Mouse (Mus musculus) thymus, postnatal 14 days (tissue): ENCODE results near the gene Pmf1.

ENCODE experiments used
- DNase-seq: peaks from one replicate; pipeline ENCODE4 v3.0.0; 2021

Pmf1 gene

GRCm38 (mm10) chr3:88409741-88410644, at the start of gene Pmf1:
TSS of gene Pmf1 (minus strand) at chr3:88410331.
- peak; percentile 93 for DNase-seq

GRCm38 (mm10) chr3:88458778-88459219, 48.7 kb upstream of the Pmf1 start:
- DNase-seq: no peak

- DNase-seq: no peak
These were observed 46.8 kb upstream of the Pmf1 start for GRCm38 (mm10) chr3:88456746-88457532.

GRCm38 (mm10) chr3:88456313-88456712, 46.2 kb upstream of the Pmf1 start:
- DNase-seq: no peak

GRCm38 (mm10) chr3:88455588-88456264, 45.6 kb upstream of the Pmf1 start:
- no peak for DNase-seq

- no peak for DNase-seq
These were observed 44.8 kb upstream of the Pmf1 start for GRCm38 (mm10) chr3:88454762-88455587.

GRCm38 (mm10) chr3:88453986-88454385, 43.9 kb upstream of the Pmf1 start:
- peak; percentile 69 for DNase-seq

- peak; percentile 70 for DNase-seq
These were observed 43.2 kb upstream of the Pmf1 start for GRCm38 (mm10) chr3:88453369-88453768.

- peak; percentile 7 for DNase-seq
These were observed 42.6 kb upstream of the Pmf1 start for GRCm38 (mm10) chr3:88452716-88453115.

GRCm38 (mm10) chr3:88452246-88452645, 42.1 kb upstream of the Pmf1 start:
- DNase-seq: peak; percentile 46

- DNase-seq: no peak
These were observed 40.4 kb upstream of the Pmf1 start for GRCm38 (mm10) chr3:88450379-88451131.

- DNase-seq: no peak
These were observed 39.4 kb upstream of the Pmf1 start for GRCm38 (mm10) chr3:88449395-88450023.

GRCm38 (mm10) chr3:88448443-88448842, 38.3 kb upstream of the Pmf1 start:
- no peak for DNase-seq

- no peak for DNase-seq
These were observed 37.6 kb upstream of the Pmf1 start for GRCm38 (mm10) chr3:88447676-88448183.

- DNase-seq: no peak
These were observed 36.5 kb upstream of the Pmf1 start for GRCm38 (mm10) chr3:88446471-88447123.

GRCm38 (mm10) chr3:88442888-88443287, 32.8 kb upstream of the Pmf1 start:
- DNase-seq: no peak

GRCm38 (mm10) chr3:88442488-88442887, 32.4 kb upstream of the Pmf1 start:
- no peak for DNase-seq

GRCm38 (mm10) chr3:88440500-88441381, 30.6 kb upstream of the Pmf1 start:
- peak; percentile 67 for DNase-seq

GRCm38 (mm10) chr3:88439582-88439981, 29.5 kb upstream of the Pmf1 start:
- no peak for DNase-seq
